Mouse (Mus musculus) 3134 (cell line): ENCODE results near the gene Ly6g6c.

Experiments used
- DNase-seq: peaks from one replicate; pipeline ENCODE4 v3.0.0-alpha.2; 2011; ENCODE audit warnings: low spot score; ENCODE audit not compliant: insufficient read length; ENCODE audit errors: extremely low read depth

Ly6g6c gene

DNA sequence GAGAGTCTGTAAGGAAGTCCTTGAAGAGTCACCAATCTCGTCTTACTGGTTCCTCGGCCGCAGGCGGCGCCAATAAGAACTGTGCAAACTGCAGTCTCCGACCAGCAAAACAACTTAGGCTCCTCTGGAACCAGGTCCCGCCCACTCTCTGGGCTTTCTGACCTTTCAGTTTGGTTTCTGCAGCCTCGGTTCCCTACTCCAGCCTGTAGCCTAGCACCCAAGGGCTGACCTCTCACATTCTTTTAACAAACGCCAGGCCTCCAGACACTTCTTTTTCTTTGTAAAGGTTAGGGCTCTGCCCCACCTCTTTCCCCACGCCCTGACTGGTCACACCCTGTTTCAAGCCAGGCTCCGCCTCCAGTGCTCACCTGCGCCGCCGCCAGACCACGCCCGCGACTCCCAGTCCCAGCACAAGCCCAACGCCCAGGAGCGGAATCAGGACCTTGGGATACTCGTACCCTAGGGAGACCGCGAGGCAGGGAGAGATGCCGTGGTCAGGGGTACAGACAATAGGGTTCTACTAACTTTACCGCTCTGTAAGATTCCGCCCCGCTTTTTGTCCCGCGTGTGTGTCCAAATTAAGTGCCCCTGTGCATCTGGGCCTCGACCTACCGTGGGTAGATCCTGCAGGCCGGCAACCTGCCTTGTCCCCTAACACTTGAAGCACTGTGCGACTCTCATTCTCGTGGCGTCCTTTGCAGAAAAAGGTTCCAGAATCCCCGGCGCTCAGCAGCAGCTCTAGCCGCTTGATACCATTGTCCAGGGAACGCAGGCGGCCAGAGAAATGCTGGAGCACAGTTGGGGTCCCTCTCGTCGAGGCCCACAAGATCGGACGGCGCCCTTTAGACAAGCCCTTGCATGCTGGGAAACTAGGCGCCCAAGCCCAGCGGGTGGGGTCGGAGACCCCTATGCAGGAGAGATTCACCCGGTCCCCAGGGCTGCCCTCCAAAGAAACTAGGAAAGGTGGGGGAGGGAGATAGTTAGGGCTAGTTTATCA, at the start of gene Ly6g6c:
Gene Ly6g6c (plus strand): TSS at position 438 of the 997 bp plus-strand sequence.
- no peak for DNase-seq

DNA sequence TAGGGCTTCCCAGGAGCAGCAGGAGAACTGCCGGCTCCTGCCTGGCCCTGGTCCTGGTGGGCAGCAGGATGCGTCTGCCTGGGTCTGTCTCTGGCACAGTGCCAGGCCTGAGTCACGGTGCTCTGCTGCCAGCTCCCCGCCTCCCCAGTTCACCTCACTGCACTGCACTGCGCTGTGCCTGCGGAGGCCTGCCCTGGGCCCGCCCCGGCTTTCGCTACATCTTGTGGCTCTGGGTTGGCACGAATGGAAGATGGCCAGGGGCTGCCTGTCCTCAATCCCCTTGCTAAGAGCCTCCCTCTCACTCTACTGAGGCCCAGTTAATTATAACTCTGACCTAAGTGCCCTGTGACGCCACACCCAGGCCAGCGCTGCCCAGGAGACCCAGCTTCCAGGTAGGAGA, 48.8 kb upstream of the Ly6g6c start, which contains the start of gene Vwa7:
Gene Vwa7 (plus strand): TSS at position 204 of the 400 bp plus-strand sequence.
- DNase-seq: peak; percentile 63

DNA sequence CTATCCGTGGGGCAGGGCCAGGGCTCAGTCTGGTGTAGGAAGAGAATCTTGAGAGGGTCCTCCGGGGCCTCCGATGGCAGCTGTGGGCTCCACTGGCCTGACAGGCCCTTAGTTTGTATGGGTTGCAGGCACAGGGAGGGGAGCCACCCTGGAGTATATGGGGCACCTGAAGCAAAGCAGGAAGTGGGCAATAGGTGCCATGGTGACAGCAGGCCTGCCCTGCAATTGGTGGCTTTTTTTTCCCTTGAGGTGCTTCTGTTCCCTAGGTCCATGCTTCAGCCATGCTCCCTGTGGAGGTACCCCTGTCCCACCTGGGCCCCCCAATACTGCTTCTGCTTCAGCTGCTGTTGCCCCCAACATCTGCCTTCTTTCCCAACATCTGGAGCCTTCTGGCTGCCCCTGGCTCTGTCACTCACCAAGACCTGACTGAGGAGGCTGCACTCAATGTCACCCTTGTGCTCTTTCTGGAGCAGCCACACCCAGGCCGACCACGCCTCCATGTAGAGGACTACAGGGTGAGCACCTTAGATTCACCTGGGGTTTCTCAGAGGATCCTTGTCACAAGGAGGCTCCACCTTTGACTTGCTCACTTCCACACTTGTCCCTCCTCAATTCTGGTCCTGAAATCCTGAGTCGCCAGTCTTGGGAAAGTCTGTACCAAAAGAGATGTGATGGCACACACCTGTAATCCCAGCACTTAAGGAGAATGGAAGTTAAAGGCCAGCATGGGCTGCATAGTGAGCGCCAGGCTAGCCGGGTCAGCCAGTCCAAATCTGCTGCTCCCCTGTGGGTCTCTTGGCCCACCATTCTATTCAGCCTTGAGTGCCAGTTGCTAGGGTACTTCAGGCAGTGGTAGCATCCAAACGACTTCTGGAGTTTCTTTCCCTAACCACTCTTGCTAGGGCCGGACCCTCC, 48.1 kb upstream of the Ly6g6c start:
- DNase-seq: no peak

DNA sequence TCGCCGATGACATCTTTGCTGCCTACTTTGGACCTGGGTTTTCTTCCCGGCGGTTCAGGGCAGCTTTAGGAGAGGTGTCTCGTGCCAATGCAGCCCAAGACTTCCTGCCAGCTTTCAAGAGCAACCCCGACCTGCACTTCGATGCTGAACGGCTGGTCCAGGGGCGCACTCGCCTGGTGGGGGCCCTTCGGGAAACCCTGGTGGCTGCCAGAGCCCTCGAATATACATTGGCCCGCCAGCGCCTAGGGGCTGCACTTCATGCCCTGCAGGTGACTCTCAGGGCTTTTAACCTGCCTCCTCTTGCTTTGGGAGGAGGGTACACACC, 47.5 kb upstream of the Ly6g6c start:
- no peak for DNase-seq

DNA sequence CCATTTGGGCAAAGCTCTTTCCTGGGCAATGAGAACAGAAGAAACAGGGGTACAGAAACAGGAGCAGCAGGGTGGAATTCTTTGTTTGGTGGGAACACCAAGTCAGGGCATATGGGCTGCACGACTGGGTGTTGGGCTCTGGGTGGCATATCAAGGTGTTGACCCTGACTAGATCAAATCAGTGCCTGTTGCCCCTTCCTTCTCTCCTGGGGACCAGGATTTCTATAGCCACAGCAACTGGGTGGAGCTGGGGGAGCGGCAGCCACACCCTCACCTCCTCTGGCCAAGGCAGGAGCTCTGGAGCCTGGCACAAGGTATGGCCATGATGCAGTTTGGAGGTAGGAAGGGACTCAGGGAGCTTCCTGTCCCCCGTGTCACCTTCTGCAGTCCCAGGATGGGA, 47.0 kb upstream of the Ly6g6c start:
- DNase-seq: no peak

DNA sequence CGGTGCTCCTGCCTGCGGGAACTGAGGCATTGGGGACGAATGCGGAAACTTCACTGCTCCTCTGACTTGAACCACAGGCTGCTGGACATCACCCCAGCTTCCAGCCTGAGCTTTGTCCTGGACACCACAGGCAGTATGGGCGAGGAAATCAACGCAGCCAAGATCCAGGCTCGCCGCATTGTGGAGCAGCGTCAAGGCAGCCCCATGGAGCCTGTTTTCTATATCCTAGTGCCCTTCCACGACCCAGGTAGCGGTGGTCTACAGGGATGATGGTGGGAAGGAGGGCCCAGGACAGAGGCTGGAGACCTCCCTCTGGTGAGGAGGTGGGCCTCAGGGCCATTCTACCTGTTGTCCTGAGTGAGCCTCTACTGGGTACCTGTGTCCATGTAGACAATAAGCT, 45.3 kb upstream of the Ly6g6c start:
- DNase-seq: no peak

DNA sequence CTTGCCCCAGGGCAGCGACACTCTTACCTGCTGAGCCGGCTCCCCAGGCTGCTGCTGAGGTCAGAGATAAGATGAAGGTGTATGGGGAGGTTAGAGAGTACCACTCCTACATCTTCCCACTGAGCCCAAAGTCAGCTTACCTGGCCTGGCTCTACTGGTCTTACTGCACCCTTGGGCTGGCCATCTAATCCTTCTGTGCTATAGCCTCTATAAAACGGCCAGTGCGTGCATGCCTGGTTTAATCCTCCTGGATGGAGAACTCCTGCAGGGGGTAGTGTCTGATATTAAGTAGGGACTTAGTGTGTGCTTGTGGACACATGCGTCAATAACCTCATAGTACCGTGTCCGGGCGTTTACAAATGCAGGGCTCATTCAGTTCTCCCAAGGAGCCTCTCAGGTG, 44.6 kb upstream of the Ly6g6c start:
- DNase-seq: no peak

DNA sequence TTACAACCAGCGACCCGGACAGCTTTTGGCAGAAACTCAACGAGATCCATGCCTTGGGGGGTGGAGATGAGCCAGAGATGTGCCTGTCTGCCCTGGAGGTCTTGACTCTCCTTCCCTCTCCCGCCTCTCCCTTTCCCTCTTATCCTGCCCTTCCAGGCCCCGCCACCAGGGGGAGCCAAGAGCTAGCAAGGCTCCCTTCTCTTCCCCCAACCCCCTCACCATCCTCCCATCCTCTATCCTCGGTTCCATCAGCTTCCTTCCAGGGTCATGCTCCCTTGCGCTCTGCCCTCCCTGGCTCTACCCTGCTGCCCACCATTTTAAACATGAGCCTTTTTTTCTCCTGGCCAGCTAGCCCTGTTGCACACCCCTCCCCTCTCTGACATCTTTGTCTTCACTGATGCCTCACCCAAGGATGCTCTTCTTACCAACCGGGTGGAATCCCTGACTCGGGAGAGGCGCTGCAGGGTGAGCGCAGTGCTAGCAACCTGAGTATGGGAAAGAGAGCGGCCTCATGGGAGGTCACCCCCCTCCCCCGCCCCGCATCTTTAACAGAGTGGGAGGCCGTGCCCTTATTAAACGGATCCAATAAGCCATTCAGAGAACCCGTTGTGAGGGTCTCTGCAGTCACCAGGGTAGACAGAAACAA, 43.9 kb upstream of the Ly6g6c start:
- peak; percentile 58 for DNase-seq

DNA sequence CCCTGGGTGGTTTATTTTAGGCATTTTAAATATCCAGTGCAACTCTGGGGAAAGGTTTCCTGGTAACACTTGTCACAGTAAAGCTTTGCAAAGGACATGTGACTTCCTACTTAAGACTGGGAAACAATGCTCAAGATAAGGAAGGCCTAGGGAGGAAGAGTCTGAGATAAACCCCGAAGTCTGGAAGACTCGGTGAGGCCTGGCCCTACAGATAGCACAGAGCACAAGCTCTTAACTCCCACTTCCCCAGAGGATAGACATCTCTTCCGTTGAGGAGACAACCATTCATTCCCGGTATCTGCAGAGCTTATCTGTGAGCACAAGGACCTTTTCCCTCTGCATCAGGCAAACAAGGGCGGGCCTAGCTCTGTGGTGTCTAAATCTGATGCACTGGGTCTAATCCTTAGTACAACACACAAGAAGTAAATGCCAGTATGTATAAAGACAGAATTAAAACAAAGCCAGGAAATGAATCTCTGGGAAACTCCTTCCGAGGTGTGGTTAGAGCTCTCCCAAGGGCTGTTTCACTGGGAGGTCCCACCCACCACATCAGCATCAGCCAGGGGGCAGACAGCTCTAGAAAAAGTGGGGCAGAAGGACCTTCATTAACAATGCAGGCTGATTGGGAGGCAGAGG, 43.2 kb upstream of the Ly6g6c start:
- DNase-seq: no peak

DNA sequence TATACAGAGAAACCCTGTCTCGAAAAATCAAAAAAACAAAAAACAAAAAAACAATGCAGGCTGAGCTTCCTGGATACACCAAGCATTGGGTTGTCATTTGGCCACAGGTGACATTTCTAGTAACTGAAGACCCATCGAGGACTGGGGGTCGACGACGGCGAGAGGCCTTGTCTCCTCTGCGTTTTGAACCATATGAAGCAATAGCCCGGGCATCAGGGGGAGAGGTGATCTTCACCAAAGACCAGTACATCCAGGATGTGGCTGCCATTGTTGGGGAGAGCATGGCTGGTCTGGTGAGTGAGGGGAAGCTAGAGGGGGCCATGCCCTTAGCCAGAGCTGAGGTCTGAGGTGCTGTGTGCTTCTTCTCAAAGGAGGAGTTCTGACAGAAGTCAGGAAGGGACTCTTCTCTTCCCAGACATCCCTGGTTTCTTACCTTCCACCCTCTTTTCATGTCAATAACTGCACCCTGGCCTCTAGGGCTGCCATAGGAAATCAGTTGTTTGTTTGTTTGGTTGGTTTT, 42.6 kb upstream of the Ly6g6c start:
- DNase-seq: no peak

DNA sequence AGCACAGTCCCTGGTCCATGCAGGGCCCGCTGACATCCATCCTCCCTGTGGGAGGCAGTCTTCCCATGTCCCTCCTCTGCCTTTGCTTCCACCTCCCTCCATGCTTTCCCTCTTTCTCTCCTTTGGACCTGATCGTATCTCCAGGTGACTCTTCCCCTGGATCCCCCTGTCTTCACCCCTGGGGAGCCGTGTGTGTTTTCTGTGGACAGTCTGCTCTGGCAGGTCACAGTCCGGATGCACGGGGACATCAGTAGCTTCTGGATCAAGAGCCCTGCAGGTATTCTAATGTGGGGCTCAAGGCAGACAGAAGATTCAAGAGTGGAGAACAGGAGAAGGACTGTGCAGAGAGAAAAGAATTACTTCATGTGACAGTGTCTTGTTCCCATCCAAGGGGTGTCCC, 42.0 kb upstream of the Ly6g6c start:
- no peak for DNase-seq

DNA sequence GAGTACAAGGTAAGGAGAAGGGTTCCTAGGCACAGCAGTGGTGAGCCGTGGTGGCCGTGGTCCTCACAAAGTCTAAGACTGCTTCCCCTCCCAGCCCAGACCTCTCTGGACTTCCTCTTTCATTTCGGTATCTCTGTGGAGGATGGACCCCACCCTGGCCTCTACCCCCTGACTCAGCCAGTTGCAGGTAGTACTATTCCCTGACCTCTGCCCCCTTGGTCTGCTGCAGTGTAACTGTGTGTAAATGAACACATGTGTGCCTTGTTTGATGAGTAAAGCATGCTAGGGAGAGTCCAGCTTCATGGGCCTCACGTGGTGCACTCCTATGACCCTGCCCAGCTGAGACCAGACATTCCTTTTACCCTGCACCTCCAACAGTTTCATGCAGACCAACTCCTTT, 41.4 kb upstream of the Ly6g6c start:
- DNase-seq: no peak

DNA sequence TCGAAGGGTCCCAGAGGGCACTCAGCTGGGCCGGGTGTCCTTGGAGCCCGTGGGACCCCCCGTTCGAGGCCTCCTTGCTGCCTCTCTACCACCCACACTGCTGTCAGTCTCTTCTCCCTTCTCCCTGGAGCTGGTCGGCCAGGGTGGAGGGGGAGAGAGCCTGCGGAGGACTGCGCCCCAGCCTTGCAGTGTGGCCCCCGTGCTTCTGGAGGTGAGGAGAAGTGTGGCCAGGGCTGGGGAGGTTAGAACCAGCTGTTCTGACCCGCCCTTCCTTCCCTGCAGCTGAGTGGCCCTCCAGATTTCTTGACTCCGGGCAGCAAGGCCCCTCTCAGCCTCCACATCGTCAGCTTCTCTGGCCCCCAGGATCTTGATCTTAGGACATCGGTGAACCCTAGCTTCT, 40.9 kb upstream of the Ly6g6c start:
- no peak for DNase-seq

DNA sequence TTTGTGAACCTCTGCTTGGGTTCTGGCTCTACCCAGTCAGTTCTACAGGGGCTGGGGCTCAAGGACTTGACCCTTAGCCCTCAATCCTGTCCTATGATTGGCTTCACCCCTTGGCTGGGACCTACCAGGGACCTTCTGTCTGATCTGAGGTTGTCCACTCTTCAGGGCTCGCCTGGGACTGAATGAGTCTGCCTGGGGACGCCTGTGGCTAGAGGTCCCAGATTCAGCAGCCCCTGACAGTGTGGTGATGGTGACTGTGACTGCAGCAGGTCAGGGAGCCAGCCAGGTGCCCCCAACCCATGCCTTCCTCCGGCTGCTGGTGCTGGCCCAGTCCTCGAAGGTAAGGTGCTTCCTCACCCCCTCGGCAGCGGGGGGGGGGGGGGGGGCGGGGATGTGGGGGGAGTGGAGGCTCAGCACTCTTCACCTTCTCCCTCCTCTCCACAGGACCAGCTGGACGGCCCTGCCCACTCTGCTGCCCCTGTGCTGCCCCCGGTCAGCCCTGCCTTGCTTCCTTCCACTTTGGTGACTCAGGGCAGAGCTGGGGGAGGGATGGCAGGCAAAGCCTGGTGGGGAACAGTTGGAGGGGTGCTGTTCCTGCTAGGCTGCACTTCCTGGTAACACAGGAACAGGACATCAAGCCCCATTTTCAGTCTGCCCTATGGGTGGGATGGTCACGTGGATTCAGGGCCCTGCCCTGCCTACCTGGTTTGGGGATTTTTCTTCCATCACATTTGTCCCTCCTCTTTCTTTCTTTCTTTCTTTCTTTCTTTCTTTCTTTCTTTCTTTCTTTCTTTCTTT, 40.3 kb upstream of the Ly6g6c start:
- no peak for DNase-seq

DNA sequence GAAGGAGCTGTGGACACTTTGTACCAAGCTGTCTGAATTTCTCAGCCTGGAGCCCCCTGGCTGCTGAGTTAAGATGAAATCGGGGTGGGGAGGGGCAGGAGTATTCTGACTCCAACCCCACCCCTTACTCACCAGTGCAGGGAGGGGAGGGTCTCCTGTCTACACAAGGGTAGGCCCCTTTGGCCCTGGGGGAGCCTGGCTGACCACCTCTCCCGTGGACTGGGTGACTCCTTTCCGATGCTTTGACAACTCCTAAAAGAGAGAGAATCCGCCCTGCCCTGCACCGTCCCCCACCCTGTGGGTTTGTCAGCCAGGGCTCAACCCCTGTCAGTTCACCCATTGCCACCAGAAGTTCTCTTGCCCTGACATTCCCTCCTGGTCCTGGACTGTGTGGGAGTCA, 39.0 kb upstream of the Ly6g6c start:
- no peak for DNase-seq

DNA sequence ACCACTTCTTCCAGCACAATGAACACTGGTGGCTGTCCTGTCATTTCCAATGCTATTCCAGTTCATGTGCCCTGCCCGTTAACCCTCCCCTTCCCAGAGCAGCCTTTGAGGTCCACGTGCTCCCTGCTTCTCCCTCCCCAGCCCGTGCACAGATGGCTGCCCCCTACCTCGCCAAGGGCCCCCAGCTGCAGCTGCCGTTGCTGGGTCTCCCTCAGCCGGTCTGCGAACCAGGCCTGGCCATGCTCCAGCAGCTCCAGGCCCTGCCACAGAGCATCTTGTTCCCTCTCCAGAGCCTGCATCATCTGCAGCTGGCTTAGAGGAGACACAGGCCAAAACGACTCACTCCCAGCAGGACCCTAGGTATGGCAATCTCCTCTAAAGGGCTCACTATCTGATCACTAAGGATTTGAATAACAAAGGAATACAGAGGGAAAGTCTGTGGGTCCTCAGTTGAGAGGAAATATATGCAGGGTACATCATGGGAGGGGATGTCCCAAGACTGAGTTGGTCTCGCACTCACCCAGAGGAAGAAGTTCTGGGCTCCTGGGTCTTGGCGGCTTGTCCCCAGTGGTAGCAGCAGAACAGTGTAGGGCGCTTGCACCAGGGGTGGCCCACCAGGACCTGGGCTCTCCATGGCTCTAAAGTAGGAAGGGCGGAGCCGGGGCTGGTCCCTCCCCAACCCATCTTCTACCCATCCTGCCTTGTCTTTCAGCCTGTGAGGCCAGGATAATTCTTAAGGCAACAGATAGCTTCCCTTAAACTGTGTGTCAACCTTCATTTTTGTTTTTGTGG, 37.7 kb upstream of the Ly6g6c start, which contains the start of gene Sapcd1:
Gene Sapcd1 (minus strand): TSS at position 740 of the 792 bp plus-strand sequence.
- no peak for DNase-seq

DNA sequence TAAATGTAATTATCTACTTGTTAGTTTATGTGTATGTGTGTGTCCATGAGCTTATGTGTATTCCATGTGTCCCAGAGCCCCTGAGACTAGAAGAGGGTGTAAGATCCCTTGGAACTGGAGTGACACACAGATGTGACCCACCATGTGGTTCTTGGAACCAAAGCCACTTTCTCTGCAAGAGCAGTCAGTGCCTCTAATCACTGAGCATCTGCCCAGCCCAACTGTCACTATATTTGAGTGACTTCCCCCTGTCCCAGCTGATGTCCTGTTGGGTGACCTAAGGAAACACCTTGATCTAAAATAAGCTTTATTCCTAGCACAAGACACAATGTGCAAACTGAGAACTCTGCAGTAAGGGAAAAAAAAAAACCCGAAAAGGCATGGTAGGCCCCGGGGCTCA, 36.9 kb upstream of the Ly6g6c start:
- DNase-seq: no peak

DNA sequence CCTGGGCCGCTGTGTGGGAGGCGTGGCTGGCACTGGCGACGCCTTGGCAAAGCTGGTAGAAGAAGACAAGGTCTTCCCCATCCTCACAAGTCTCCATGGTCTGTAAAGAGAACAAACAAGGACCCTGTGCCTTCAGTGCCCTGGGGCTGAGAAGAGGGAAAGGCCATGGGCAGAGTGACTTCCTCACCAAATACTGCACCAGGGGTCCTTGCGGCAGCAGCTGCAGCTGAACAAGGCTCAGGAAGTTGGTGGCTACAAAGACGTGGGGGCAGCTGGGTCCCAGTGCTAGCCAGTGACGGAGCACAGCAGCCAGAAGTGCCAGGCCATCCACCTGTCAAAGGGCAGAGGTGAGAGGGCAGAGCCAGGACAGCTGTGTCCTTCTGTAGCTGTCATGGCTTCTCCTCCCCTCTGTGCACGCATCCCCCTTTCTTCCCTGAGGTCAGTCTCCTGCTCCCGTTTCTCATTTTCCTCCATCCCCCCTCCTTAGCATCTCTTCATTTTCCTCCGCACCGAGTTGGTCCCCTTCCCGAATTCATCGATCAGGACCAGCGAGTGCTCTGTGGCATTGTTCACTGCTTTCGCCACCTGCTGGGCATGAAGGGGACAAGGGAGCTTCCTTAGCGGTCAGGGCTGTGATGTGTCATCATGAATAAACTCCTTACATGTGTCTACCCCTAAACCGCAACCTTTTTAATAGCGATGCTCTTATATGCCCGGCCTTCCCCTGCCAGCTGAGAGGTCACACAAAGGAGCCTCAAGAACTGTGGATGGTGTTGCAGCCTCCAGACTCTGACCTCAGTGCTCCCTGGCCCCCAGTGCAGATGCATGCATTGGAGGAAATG, 35.3 kb upstream of the Ly6g6c start:
- DNase-seq: peak; percentile 52
